Mouse (Mus musculus) G1E (cell line): ENCODE results near the gene Echdc1. TPM values are rescaled to one million over a fixed set of nuclear protein-coding genes. Genes with fewer than 3 reads are reported as not detected.

Source experiments
- ATAC-seq: 2 replicates; pipeline ENCODE4 v1.8.0; 2016; ENCODE audit warnings: mild to moderate bottlenecking; ENCODE audit not compliant: insufficient number of reproducible peaks, poor library complexity, low FRiP score, severe bottlenecking; ENCODE audit errors: extremely low read depth
- DNase-seq: peaks from one replicate; pipeline ENCODE4 v3.0.0; 2012; ENCODE audit warnings: low spot score
- H3K27me3 ChIP-seq: 2 replicates; pipeline ENCODE4 v1.6.1; 2012; ENCODE audit warnings: mild to moderate bottlenecking, low read length, inconsistent platforms; ENCODE audit not compliant: insufficient read depth
- H3K36me3 ChIP-seq: replicated peaks from 2 replicates; pipeline ENCODE3; 2012; ENCODE audit warnings: mild to moderate bottlenecking, inconsistent platforms
- H3K4me1 ChIP-seq: 2 replicates; pipeline ENCODE4 v1.6.1; 2012; ENCODE audit warnings: low read depth, low read length, inconsistent platforms, mixed read lengths; ENCODE audit not compliant: insufficient read depth
- H3K4me3 ChIP-seq: 2 replicates; pipeline ENCODE4 v1.5.1; 2012; ENCODE audit warnings: low read depth, mild to moderate bottlenecking, inconsistent platforms, low read length, moderate library complexity, mixed read lengths
- H3K9me3 ChIP-seq: replicated peaks from 2 replicates; pipeline ENCODE4 v1.6.1; 2012; ENCODE audit warnings: inconsistent platforms
- CTCF ChIP-seq: IDR thresholded peaks from 2 replicates; pipeline ENCODE4 v1.5.1; 2012; ENCODE audit warnings: low read depth, low read length, inconsistent platforms, mixed read lengths
- GATA1 ChIP-seq: IDR thresholded peaks from 2 replicates; pipeline ENCODE4 v1.6.1; 2012; ENCODE audit warnings: borderline replicate concordance, low read length, inconsistent platforms, mixed read lengths
- GATA2 ChIP-seq: IDR thresholded peaks from 2 replicates; pipeline ENCODE4 v1.6.1; 2012; ENCODE audit warnings: low read depth, low read length, inconsistent platforms, borderline replicate concordance
- POLR2AphosphoS5 ChIP-seq: IDR thresholded peaks from 2 replicates; pipeline ENCODE4 v1.6.1; 2012; ENCODE audit warnings: low read depth, low read length, inconsistent platforms; ENCODE audit not compliant: insufficient replicate concordance
- TAL1 ChIP-seq: conservative IDR thresholded peaks from 2 replicates; pipeline ENCODE4 v1.6.1; 2012; ENCODE audit warnings: low read depth, low read length, inconsistent platforms, mixed read lengths
- polyA plus RNA-seq: library from polyadenylated mRNA; stranded (reverse); fragments of >175 nt; gene quantifications from 2 replicates; pipeline ENCODE4 v1.2.3, GENCODE M21; 2012
- total RNA-seq, 2 experiments: library from RNA; stranded (forward) in 1 of 2; stranded (reverse) in 1 of 2; fragments of 200-1000 nt in 1 of 2; fragments of >200 nt in 1 of 2; fragmentation: Nextera tagmentation in 1 of 2; gene quantifications; 2 replicates each; pipeline ENCODE4 v1.2.3; 2014 to 2017

Echdc1 gene
- total and polyA plus RNA-seq, 3 experiments: 3.7 to 73.6 (median 39.5) TPM

DNA sequence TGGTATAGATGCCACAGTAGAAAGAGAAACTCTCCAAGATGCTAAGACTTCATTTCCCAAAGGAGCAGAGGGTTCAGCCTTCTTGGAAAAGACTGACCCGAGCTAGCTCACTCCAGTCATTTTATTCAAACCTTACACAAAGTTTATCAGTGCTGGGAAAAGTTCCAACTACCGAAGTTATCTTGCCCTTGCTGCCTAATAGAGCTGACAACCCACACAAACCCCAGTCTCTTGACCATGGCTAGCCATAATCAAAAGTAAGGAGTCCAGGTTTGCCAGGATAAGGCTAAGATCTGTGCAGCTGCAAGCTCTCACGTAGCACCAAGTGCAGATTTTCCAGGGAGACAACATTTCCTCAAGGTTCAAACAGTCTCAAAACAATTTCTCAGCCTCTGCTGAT, 39.6 kb downstream of the Echdc1 start:
- ATAC-seq: no peak
- TF ChIP-seq TAL1: no peak
- TF ChIP-seq POLR2AphosphoS5: no peak
- no peak for TF ChIP-seq CTCF
- TF ChIP-seq GATA2: no peak
- no peak for TF ChIP-seq GATA1
- Histone ChIP-seq H3K4me3 (no peak overlapping the region), H3K9me3 (no peaks in the 10 kb centered on the region), H3K27me3 (no peaks in the 10 kb centered on the region), H3K4me1 (peaks cover 8% of the 10 kb centered on the region), H3K36me3 (peaks cover 47% of the 10 kb centered on the region)
- no peak for DNase-seq

DNA sequence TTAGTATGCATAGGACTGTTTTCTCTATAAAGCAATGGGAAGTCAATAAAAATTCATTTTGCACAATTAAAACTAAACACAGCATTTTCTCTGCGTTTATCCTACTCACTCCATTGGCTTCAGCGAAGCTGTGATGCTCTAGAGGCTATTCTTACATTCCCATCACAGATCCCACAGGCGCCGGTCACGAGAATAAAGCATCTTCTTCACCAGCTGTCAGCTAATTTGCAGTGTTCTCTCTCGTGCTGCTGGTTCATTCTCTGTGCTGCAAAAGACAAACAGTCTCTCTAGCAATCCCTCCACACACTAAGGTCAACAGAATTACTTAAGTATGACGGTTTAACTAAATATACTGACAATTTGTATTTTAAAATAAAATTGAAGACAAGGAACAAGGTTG, 41.2 kb downstream of the Echdc1 start:
- H3K4me1 ChIP-seq: peaks cover 11% of the 10 kb centered on the region
- DNase-seq (no peak), ATAC-seq (no peak)
- H3K4me3 ChIP-seq: no peak overlapping the region
- H3K9me3 ChIP-seq: no peaks in the 10 kb centered on the region
- no peak for TF ChIP-seq POLR2AphosphoS5
- no peak for TF ChIP-seq CTCF
- TF ChIP-seq GATA2: no peak
- no peak for TF ChIP-seq TAL1
- TF ChIP-seq GATA1: no peak
- H3K27me3 ChIP-seq: no peaks in the 10 kb centered on the region
- peaks cover 42% of the 10 kb centered on the region for H3K36me3 ChIP-seq

DNA sequence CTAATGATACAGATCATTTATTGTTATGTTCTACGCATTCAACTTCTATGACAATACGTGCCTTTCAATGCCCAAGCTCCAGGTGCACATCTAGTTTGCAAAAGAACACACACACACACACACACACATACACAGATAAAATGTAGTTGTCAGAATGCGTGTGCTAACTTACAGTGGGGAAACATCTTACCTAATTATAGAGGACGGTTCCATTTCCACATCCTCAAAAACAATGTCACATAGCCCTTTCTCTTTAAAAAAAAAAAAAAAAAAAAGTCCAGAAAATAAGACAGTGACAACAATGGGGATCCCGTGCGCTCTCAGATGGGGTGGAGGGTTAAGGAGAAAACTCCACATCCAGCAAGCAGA, 48.1 kb downstream of the Echdc1 start:
- Histone ChIP-seq H3K36me3 (peaks cover 13% of the 10 kb centered on the region), H3K4me3 (peak overlapping the region; percentile 89), H3K4me1 (peaks cover 25% of the 10 kb centered on the region), H3K27me3 (no peaks in the 10 kb centered on the region), H3K9me3 (no peaks in the 10 kb centered on the region)
- TF ChIP-seq POLR2AphosphoS5: no peak
- no peak for TF ChIP-seq GATA1
- TF ChIP-seq CTCF: no peak
- DNase-seq (no peak), ATAC-seq (peak; percentile 17; the same call in 1 of the 2 replicates)

DNA sequence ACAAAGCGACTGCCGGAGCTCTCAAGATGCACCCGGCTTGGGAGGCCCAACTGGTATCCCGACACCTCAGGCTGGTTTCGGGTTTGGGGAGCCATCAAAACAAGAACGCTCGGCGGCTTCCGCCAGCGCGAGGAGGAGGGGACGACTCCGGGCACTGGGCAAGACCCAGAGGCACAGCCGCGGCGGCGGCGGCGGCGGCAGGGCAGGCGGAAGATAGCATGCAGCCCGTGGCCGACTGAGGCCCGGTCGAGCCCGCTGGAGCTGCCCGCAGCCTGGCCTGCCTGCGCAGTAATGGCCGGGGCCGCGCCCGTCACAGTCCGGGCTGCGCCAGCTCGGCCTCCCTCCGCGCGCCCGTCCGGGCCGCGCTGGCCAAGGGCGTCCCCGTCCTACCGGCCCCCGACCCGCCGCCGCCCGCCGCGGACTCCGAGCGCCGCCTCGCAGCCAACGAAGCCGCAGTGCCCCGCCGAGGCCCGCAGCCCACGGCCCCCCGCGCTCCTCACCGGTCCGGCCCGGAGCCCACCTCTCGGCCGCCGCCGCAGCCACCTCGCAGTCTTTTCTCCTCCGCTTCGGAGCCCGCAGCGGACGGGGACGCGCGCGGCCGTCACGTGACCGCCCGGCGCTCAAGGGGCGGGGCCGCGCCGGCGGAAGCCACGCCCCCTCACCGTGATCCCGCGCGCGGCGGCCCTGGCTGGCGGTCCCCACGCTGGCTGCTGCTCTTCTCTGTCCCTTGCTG, 48.7 kb downstream of the Echdc1 start:
- TF ChIP-seq GATA2 (no peak), POLR2AphosphoS5 (no peak), CTCF (no peak), GATA1 (no peak), TAL1 (no peak)
- ATAC-seq (peak; percentile 59; the same call in 1 of the 2 replicates), DNase-seq (peak; percentile 85)
- Histone ChIP-seq H3K4me1 (peaks cover 24% of the 10 kb centered on the region), H3K36me3 (peaks cover 11% of the 10 kb centered on the region), H3K27me3 (no peaks in the 10 kb centered on the region), H3K4me3 (peak overlapping the region; percentile 89), H3K9me3 (no peaks in the 10 kb centered on the region)

DNA sequence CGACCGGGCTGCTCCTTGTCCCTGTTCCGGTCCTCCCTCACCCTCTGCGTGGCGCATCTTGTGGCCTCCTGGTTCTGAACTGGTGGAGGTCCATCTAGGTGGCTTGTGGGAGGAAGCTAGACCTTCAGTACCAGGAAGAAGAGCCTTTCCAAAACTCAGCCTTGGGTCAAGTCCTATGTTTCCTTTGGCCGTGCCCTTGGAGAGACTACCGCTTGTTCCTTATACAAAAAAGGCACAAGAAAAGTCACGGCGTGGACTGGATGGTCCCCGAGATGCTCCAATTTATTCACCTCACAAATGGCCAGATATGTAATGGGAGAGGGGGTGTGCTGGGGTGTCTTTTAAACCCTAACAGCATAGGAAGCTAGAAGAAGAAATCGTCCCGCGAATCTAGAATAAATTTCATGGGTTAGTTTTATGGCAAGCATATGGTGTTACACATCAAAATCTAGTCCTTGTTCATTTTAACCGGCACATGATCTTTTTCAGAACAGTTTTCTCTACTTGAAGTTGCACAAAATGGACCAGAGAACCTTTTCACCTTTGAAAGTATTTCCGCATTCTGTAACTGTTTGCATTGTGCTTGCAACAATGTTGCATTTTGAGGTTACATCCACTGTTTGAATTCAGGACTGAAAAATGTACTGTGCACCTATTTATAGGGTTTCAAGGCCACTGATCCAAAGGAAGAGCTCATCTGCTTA, 49.4 kb downstream of the Echdc1 start, which contains the start of gene Rnf146:
TSS of gene Rnf146 (minus strand) at position 246 of the 704 bp plus-strand sequence.
- H3K9me3 ChIP-seq: no peaks in the 10 kb centered on the region
- peak within 1 kb of the TSS; percentile 89 for H3K4me3 ChIP-seq
- peaks cover 5% of the 10 kb centered on the region for H3K36me3 ChIP-seq
- peaks cover 19% of the 10 kb centered on the region for H3K4me1 ChIP-seq
- TF ChIP-seq CTCF (no peak), POLR2AphosphoS5 (no peak), TAL1 (no peak), GATA1 (no peak), GATA2 (no peak)
- DNase-seq (no peak), ATAC-seq (peak; percentile 47)
- no peaks in the 10 kb centered on the region for H3K27me3 ChIP-seq

DNA sequence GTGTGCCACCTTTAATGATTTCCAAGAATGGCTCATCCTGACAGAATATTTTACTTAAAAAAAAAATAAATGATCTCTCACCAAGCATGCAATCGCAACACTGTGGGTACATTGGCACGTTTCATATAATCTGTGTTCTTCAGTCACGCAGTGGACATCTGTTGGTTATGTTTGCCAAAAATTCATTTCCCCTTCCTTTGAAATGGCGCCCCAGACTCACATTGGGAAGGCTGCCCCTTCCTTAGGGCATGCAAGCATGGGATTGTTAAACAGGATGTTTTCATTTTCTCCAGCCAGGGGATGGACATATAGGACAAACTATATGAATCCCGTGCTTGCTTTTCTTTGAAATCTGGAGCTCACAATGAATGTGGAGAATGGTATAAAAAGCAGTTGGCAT, 61.1 kb downstream of the Echdc1 start:
- DNase-seq (no peak), ATAC-seq (no peak)
- no peak for TF ChIP-seq TAL1
- no peaks in the 10 kb centered on the region for H3K36me3 ChIP-seq
- H3K4me1 ChIP-seq: 0 out of 2 replicates have a peak, but pooled peaks cover 2% of the 10 kb centered on the region
- no peaks in the 10 kb centered on the region for H3K9me3 ChIP-seq
- peaks cover 15% of the 10 kb centered on the region; the same call in 1 of the 2 replicates for H3K27me3 ChIP-seq
- H3K4me3 ChIP-seq: no peak overlapping the region
